Mouse (Mus musculus) embryonic facial prominence, embryonic 10.5 days (tissue): Measurements from ENCODE around the gene Fubp1. TPM values are rescaled to one million over a fixed set of nuclear protein-coding genes. Genes with fewer than 3 reads are reported as not detected.

Source experiments
- DNase-seq: peaks from one replicate; pipeline ENCODE4 v3.0.0-alpha.2; 2017; ENCODE audit warnings: low spot score
- H3K27ac ChIP-seq: fragments of 300-500 bp; sonication (generic); replicated peaks from 2 replicates; pipeline ENCODE4 v1.5.1; 2016; ENCODE audit warnings: mild to moderate bottlenecking
- H3K27me3 ChIP-seq: fragments of 300-500 bp; sonication (generic); replicated peaks from 2 replicates; pipeline ENCODE4 v1.6.1; 2016; ENCODE audit warnings: low read depth, mild to moderate bottlenecking; ENCODE audit not compliant: poor library complexity, severe bottlenecking
- H3K36me3 ChIP-seq: fragments of 300-500 bp; sonication (generic); replicated peaks from 2 replicates; pipeline ENCODE4 v1.6.1; 2016; ENCODE audit warnings: mild to moderate bottlenecking, moderate library complexity
- H3K4me1 ChIP-seq: fragments of 300-500 bp; sonication (generic); 2 replicates; pipeline ENCODE4 v1.6.1; 2016
- H3K4me3 ChIP-seq: fragments of 300-500 bp; sonication (generic); 2 replicates; pipeline ENCODE4 v1.5.1; 2016; ENCODE audit warnings: mild to moderate bottlenecking, moderate library complexity
- H3K9me3 ChIP-seq: fragments of 300-500 bp; sonication (generic); 2 replicates; pipeline ENCODE4 v1.6.1; 2016; ENCODE audit warnings: mild to moderate bottlenecking
- WGBS: fragments of 180-500 bp; shearing (Covaris S2); methylation state at CpG from one replicate; pipeline ENCODE4 v1.1.7; 2016; 5-methylcytosine and 5-hydroxymethylcytosine counted together
- polyA plus RNA-seq: library from polyadenylated mRNA; unstranded; fragments of >200 nt; fragmentation: Nextera tagmentation; extraction: Ambion mirVana; gene quantifications from 2 replicates; pipeline ENCODE4 v1.2.1, GENCODE M21; 2016

The Fubp1 gene
- polyA plus RNA-seq, 1 experiment from 2014 or later = 447 TPM

- Histone ChIP-seq H3K9me3 (no peaks in the 10 kb centered on the region), H3K4me1 (no peaks in the 10 kb centered on the region), H3K4me3 (no peak overlapping the region), H3K27me3 (no peaks in the 10 kb centered on the region), H3K36me3 (peaks cover 100% of the 10 kb centered on the region), H3K27ac (no peak overlapping the region)
- DNase-seq = no peak
Observed at GRCm38 (mm10) chr3:152224918-152225317, 14.7 kb downstream of the Fubp1 start.

- H3K36me3 ChIP-seq = peaks cover 100% of the 10 kb centered on the region
- no peaks in the 10 kb centered on the region for H3K27me3 ChIP-seq
- WGBS = 95% methylated on average over 7 of the region's 7 CpGs
- H3K9me3 ChIP-seq = no peaks in the 10 kb centered on the region
- no peak overlapping the region for H3K4me3 ChIP-seq
- no peaks in the 10 kb centered on the region for H3K4me1 ChIP-seq
- DNase-seq = no peak
- no peak overlapping the region for H3K27ac ChIP-seq
Observed at GRCm38 (mm10) chr3:152225906-152226305, 15.7 kb downstream of the Fubp1 start.

GRCm38 (mm10) chr3:152228843-152229242 lies 18.6 kb downstream of the Fubp1 start:
- no peaks in the 10 kb centered on the region for H3K9me3 ChIP-seq
- H3K27me3 ChIP-seq = no peaks in the 10 kb centered on the region
- no peaks in the 10 kb centered on the region for H3K4me1 ChIP-seq
- no peak overlapping the region for H3K27ac ChIP-seq
- no peak for DNase-seq
- 97% methylated on average over 7 of the region's 7 CpGs for WGBS
- no peak overlapping the region for H3K4me3 ChIP-seq
- H3K36me3 ChIP-seq = peaks cover 100% of the 10 kb centered on the region

GRCm38 (mm10) chr3:152229271-152229670 lies 19.0 kb downstream of the Fubp1 start:
- H3K4me1 ChIP-seq = no peaks in the 10 kb centered on the region
- H3K4me3 ChIP-seq = no peak overlapping the region
- 92% methylated on average over 5 of the region's 5 CpGs for WGBS
- H3K36me3 ChIP-seq = peaks cover 100% of the 10 kb centered on the region
- no peak overlapping the region for H3K27ac ChIP-seq
- no peaks in the 10 kb centered on the region for H3K27me3 ChIP-seq
- no peaks in the 10 kb centered on the region for H3K9me3 ChIP-seq
- no peak for DNase-seq

- H3K4me1 ChIP-seq = no peaks in the 10 kb centered on the region
- no peak overlapping the region for H3K4me3 ChIP-seq
- no peak for DNase-seq
- peaks cover 100% of the 10 kb centered on the region for H3K36me3 ChIP-seq
- H3K27me3 ChIP-seq = no peaks in the 10 kb centered on the region
- no peak overlapping the region for H3K27ac ChIP-seq
- H3K9me3 ChIP-seq = no peaks in the 10 kb centered on the region
- WGBS = 80% methylated on average over 6 of the region's 6 CpGs
Observed at GRCm38 (mm10) chr3:152231333-152232100, 21.3 kb downstream of the Fubp1 start.

GRCm38 (mm10) chr3:152235238-152235637 lies 25.0 kb downstream of the Fubp1 start:
- WGBS = 93% methylated on average over 1 of the region's 1 CpGs
- Histone ChIP-seq H3K27me3 (no peaks in the 10 kb centered on the region), H3K27ac (no peak overlapping the region), H3K36me3 (peaks cover 99% of the 10 kb centered on the region), H3K4me1 (no peaks in the 10 kb centered on the region), H3K9me3 (no peaks in the 10 kb centered on the region), H3K4me3 (no peak overlapping the region)
- no peak for DNase-seq

- WGBS = 93% methylated on average over 1 of the region's 1 CpGs
- Histone ChIP-seq H3K36me3 (peaks cover 99% of the 10 kb centered on the region), H3K9me3 (no peaks in the 10 kb centered on the region), H3K27me3 (no peaks in the 10 kb centered on the region), H3K27ac (no peak overlapping the region), H3K4me1 (no peaks in the 10 kb centered on the region), H3K4me3 (no peak overlapping the region)
- DNase-seq = no peak
Observed at GRCm38 (mm10) chr3:152235805-152236204, 25.6 kb downstream of the Fubp1 start.

- no peak overlapping the region for H3K27ac ChIP-seq
- H3K27me3 ChIP-seq = no peaks in the 10 kb centered on the region
- no peak for DNase-seq
- no peaks in the 10 kb centered on the region for H3K9me3 ChIP-seq
- H3K36me3 ChIP-seq = peaks cover 78% of the 10 kb centered on the region
- no peak overlapping the region for H3K4me3 ChIP-seq
- WGBS = 68% methylated on average over 2 of the region's 2 CpGs
- H3K4me1 ChIP-seq = no peaks in the 10 kb centered on the region
Observed at GRCm38 (mm10) chr3:152238836-152239235, 28.6 kb downstream of the Fubp1 start.

- Histone ChIP-seq H3K9me3 (no peaks in the 10 kb centered on the region), H3K4me1 (no peaks in the 10 kb centered on the region), H3K27me3 (no peaks in the 10 kb centered on the region), H3K27ac (no peak overlapping the region), H3K36me3 (peaks cover 70% of the 10 kb centered on the region), H3K4me3 (no peak overlapping the region)
- 93% methylated on average over 1 of the region's 1 CpGs for WGBS
- no peak for DNase-seq
Observed at GRCm38 (mm10) chr3:152239592-152239991, 29.4 kb downstream of the Fubp1 start.

GRCm38 (mm10) chr3:152241098-152241497 lies 30.9 kb downstream of the Fubp1 start:
- Histone ChIP-seq H3K4me1 (no peaks in the 10 kb centered on the region), H3K36me3 (peaks cover 55% of the 10 kb centered on the region), H3K27ac (no peak overlapping the region), H3K27me3 (no peaks in the 10 kb centered on the region), H3K9me3 (no peaks in the 10 kb centered on the region), H3K4me3 (no peak overlapping the region)
- no peak for DNase-seq
- 85% methylated on average over 3 of the region's 3 CpGs for WGBS

- no peaks in the 10 kb centered on the region for H3K27me3 ChIP-seq
- WGBS = 76% methylated on average over 4 of the region's 4 CpGs
- H3K4me3 ChIP-seq = no peak overlapping the region
- no peak for DNase-seq
- no peaks in the 10 kb centered on the region for H3K9me3 ChIP-seq
- peaks cover 33% of the 10 kb centered on the region for H3K36me3 ChIP-seq
- no peaks in the 10 kb centered on the region for H3K4me1 ChIP-seq
- H3K27ac ChIP-seq = no peak overlapping the region
Observed at GRCm38 (mm10) chr3:152243304-152243703, 33.1 kb downstream of the Fubp1 start.

- WGBS = 78% methylated on average over 5 of the region's 5 CpGs
- no peaks in the 10 kb centered on the region for H3K4me1 ChIP-seq
- no peaks in the 10 kb centered on the region for H3K27me3 ChIP-seq
- no peak for DNase-seq
- H3K36me3 ChIP-seq = peaks cover 14% of the 10 kb centered on the region
- H3K4me3 ChIP-seq = no peak overlapping the region
- H3K27ac ChIP-seq = no peak overlapping the region
- H3K9me3 ChIP-seq = no peaks in the 10 kb centered on the region
Observed at GRCm38 (mm10) chr3:152245273-152245910, 35.2 kb downstream of the Fubp1 start.

- WGBS = 92% methylated on average over 12 of the region's 12 CpGs
- H3K4me1 ChIP-seq = no peaks in the 10 kb centered on the region
- no peaks in the 10 kb centered on the region for H3K36me3 ChIP-seq
Observed at GRCm38 (mm10) chr3:152247708-152248107, 37.5 kb downstream of the Fubp1 start.

More at GRCm38 (mm10) chr3:152247708-152248107, 37.5 kb downstream of the Fubp1 start:
- DNase-seq = no peak
- H3K27ac ChIP-seq = no peak overlapping the region
- H3K27me3 ChIP-seq = no peaks in the 10 kb centered on the region
- no peaks in the 10 kb centered on the region for H3K9me3 ChIP-seq
- no peak overlapping the region for H3K4me3 ChIP-seq
